Mouse (Mus musculus) forebrain, embryonic 14.5 days (tissue): ENCODE results near the gene Relb. TPM values are rescaled to one million over a fixed set of nuclear protein-coding genes. Genes with fewer than 3 reads are reported as not detected.

Experiments
- ATAC-seq: fragments of 200-750 bp; cut with Nextera tagmentation; 2 replicates; pipeline ENCODE4 v1.8.0; 2017; ENCODE audit warnings: mild to moderate bottlenecking, moderate library complexity
- DNase-seq: peaks from one replicate; pipeline ENCODE4 v3.0.0-alpha.2; 2015; ENCODE audit warnings: low spot score
- H3K27ac ChIP-seq: fragments of 300-500 bp; sonication (generic); 2 replicates; pipeline ENCODE4 v1.5.1; 2014; ENCODE audit warnings: low read depth, mild to moderate bottlenecking, control low read depth, low read length, moderate library complexity
- H3K27me3 ChIP-seq: fragments of 300-500 bp; sonication (generic); replicated peaks from 2 replicates; pipeline ENCODE4 v1.6.1; 2014; ENCODE audit warnings: low read length, control low read depth, mixed read lengths; ENCODE audit not compliant: control insufficient read depth, insufficient read depth
- H3K36me3 ChIP-seq: fragments of 300-500 bp; sonication (generic); 2 replicates; pipeline ENCODE4 v1.6.1; 2014; ENCODE audit warnings: low read length, control low read depth; ENCODE audit not compliant: control insufficient read depth, insufficient read depth
- H3K4me1 ChIP-seq: fragments of 300-500 bp; sonication (generic); 2 replicates; pipeline ENCODE4 v1.6.1; 2014; ENCODE audit warnings: antibody characterized with exemption, low read length, control low read depth; ENCODE audit not compliant: control insufficient read depth, insufficient read depth
- H3K4me2 ChIP-seq: fragments of 300-500 bp; sonication (generic); 2 replicates; pipeline ENCODE4 v1.6.1; 2014; ENCODE audit warnings: mild to moderate bottlenecking, control low read depth, low read length
- H3K4me3 ChIP-seq: fragments of 300-500 bp; sonication (generic); 2 replicates; pipeline ENCODE4 v1.5.1; 2014; ENCODE audit warnings: low read depth, low read length, control low read depth
- H3K9ac ChIP-seq: fragments of 300-500 bp; sonication (generic); 2 replicates; pipeline ENCODE4 v1.6.1; 2014; ENCODE audit warnings: mild to moderate bottlenecking, low read length, control low read depth, moderate library complexity
- H3K9me3 ChIP-seq: fragments of 300-500 bp; sonication (generic); replicated peaks from 2 replicates; pipeline ENCODE4 v1.6.1; 2016; ENCODE audit warnings: low read length, control low read depth, mixed read lengths; ENCODE audit not compliant: control insufficient read depth
- WGBS: fragments of 180-500 bp; shearing (Covaris S2); extraction: QIAGEN DNeasy Blood & Tissue Kit; methylation state at CpG from one replicate; pipeline ENCODE4 v1.1.7; 2014; 5-methylcytosine and 5-hydroxymethylcytosine counted together
- polyA plus RNA-seq: library from polyadenylated mRNA; unstranded; fragments of >200 nt; fragmentation: Nextera tagmentation; extraction: Ambion mirVana; gene quantifications from 2 replicates; pipeline ENCODE4 v1.2.1, GENCODE M21; 2014

The Relb gene
- polyA plus RNA-seq, 1 experiment from 2014 or later: 3.0 TPM

GRCm38 (mm10) chr7:19565803-19566202, 63.4 kb downstream of the Relb start:
- DNase-seq (no peak), ATAC-seq (no peak)
- H3K4me3 ChIP-seq: no peak overlapping the region
- no peaks in the 10 kb centered on the region for H3K27me3 ChIP-seq
- no peaks in the 10 kb centered on the region; the same call in 1 of the 2 replicates for H3K9me3 ChIP-seq
- H3K4me1 ChIP-seq: peaks cover 4% of the 10 kb centered on the region
- 100% methylated on average over 2 of the region's 2 CpGs for WGBS
- H3K27ac ChIP-seq: no peak overlapping the region
- no peak overlapping the region for H3K4me2 ChIP-seq
- H3K9ac ChIP-seq: no peak overlapping the region
- H3K36me3 ChIP-seq: peaks cover 36% of the 10 kb centered on the region

- Histone ChIP-seq H3K4me1 (peaks cover 14% of the 10 kb centered on the region), H3K27me3 (no peaks in the 10 kb centered on the region), H3K27ac (no peak overlapping the region), H3K4me2 (no peak overlapping the region), H3K36me3 (peaks cover 27% of the 10 kb centered on the region), H3K9me3 (no peaks in the 10 kb centered on the region; the same call in 1 of the 2 replicates), H3K4me3 (no peak overlapping the region), H3K9ac (no peak overlapping the region)
- DNase-seq (no peak), ATAC-seq (no peak)
- WGBS: 89% methylated on average over 4 of the region's 4 CpGs
Observed at GRCm38 (mm10) chr7:19564455-19564854, 64.8 kb downstream of the Relb start.

GRCm38 (mm10) chr7:19563884-19564283, 65.4 kb downstream of the Relb start:
- H3K4me2 ChIP-seq: no peak overlapping the region
- ATAC-seq (no peak), DNase-seq (no peak)
- WGBS: 81% methylated on average over 3 of the region's 3 CpGs
- H3K27ac ChIP-seq: no peak overlapping the region
- no peaks in the 10 kb centered on the region; the same call in 1 of the 2 replicates for H3K9me3 ChIP-seq
- H3K36me3 ChIP-seq: peaks cover 23% of the 10 kb centered on the region
- H3K4me1 ChIP-seq: peaks cover 19% of the 10 kb centered on the region
- H3K4me3 ChIP-seq: no peak overlapping the region
- H3K9ac ChIP-seq: no peak overlapping the region
- no peaks in the 10 kb centered on the region for H3K27me3 ChIP-seq

- Histone ChIP-seq H3K4me1 (peaks cover 19% of the 10 kb centered on the region), H3K9ac (peak within 1 kb of the TSS; percentile 94), H3K36me3 (peaks cover 22% of the 10 kb centered on the region), H3K9me3 (no peaks in the 10 kb centered on the region; the same call in 1 of the 2 replicates), H3K27me3 (no peaks in the 10 kb centered on the region), H3K27ac (peak within 1 kb of the TSS; percentile 82), H3K4me2 (peak within 1 kb of the TSS; percentile 99), H3K4me3 (peak within 1 kb of the TSS; percentile 90)
- WGBS: 2% methylated on average over 19 of the region's 19 CpGs
- ATAC-seq: peak; percentile 40
- peak; percentile 68 for DNase-seq
Observed at GRCm38 (mm10) chr7:19562643-19563410, 66.4 kb downstream of the Relb start, which contains the start of gene Ppp1r37. Ppp1r37 (minus strand) TSS chr7:19563076.

- peak overlapping the region; percentile 99 for H3K4me2 ChIP-seq
- peak overlapping the region; percentile 90 for H3K4me3 ChIP-seq
- peak; percentile 93 for ATAC-seq
- DNase-seq: peak; percentile 98
- no peaks in the 10 kb centered on the region; the same call in 1 of the 2 replicates for H3K9me3 ChIP-seq
- peak overlapping the region; percentile 82 for H3K27ac ChIP-seq
- H3K27me3 ChIP-seq: no peaks in the 10 kb centered on the region
- under 1% methylated on average over 102 of the region's 102 CpGs for WGBS
- H3K9ac ChIP-seq: peak overlapping the region; percentile 94
- H3K36me3 ChIP-seq: peaks cover 21% of the 10 kb centered on the region
- H3K4me1 ChIP-seq: peaks cover 19% of the 10 kb centered on the region
Observed at GRCm38 (mm10) chr7:19561765-19562642, 67.2 kb downstream of the Relb start.

GRCm38 (mm10) chr7:19561431-19561764, 67.8 kb downstream of the Relb start:
- no peaks in the 10 kb centered on the region for H3K27me3 ChIP-seq
- H3K9me3 ChIP-seq: no peaks in the 10 kb centered on the region; the same call in 1 of the 2 replicates
- under 1% methylated on average over 11 of the region's 11 CpGs for WGBS
- peaks cover 19% of the 10 kb centered on the region for H3K4me1 ChIP-seq
- H3K27ac ChIP-seq: peak overlapping the region; percentile 82
- peak overlapping the region; percentile 94 for H3K9ac ChIP-seq
- H3K4me3 ChIP-seq: peak overlapping the region; percentile 90
- DNase-seq (no peak), ATAC-seq (no peak)
- peak overlapping the region; percentile 99 for H3K4me2 ChIP-seq
- H3K36me3 ChIP-seq: peaks cover 23% of the 10 kb centered on the region

- H3K27ac ChIP-seq: no peak overlapping the region
- no peak for DNase-seq
Observed at GRCm38 (mm10) chr7:19560491-19561260, 68.6 kb downstream of the Relb start.

GRCm38 (mm10) chr7:19558965-19559364, 70.3 kb downstream of the Relb start:
- no peak for DNase-seq
- WGBS: 21% methylated on average over 2 of the region's 2 CpGs

More at GRCm38 (mm10) chr7:19560491-19561260, 68.6 kb downstream of the Relb start:
- no peaks in the 10 kb centered on the region for H3K27me3 ChIP-seq
- H3K4me1 ChIP-seq: peaks cover 19% of the 10 kb centered on the region
- no peaks in the 10 kb centered on the region; the same call in 1 of the 2 replicates for H3K9me3 ChIP-seq
- H3K36me3 ChIP-seq: peaks cover 25% of the 10 kb centered on the region
- H3K9ac ChIP-seq: peak overlapping the region; percentile 94
- H3K4me3 ChIP-seq: peak overlapping the region; percentile 90
- peak overlapping the region; percentile 99 for H3K4me2 ChIP-seq
- WGBS: 26% methylated on average over 11 of the region's 11 CpGs
- no peak for ATAC-seq

More at GRCm38 (mm10) chr7:19558965-19559364, 70.3 kb downstream of the Relb start:
- H3K27ac ChIP-seq: no peak overlapping the region
- H3K9me3 ChIP-seq: no peaks in the 10 kb centered on the region
- peaks cover 18% of the 10 kb centered on the region for H3K36me3 ChIP-seq
- no peak for ATAC-seq
- H3K9ac ChIP-seq: 0 out of 2 replicates have a peak overlapping the region, but pooled peaks have one; percentile 10
- peak overlapping the region; percentile 99 for H3K4me2 ChIP-seq
- peaks cover 19% of the 10 kb centered on the region for H3K4me1 ChIP-seq
- no peak overlapping the region for H3K4me3 ChIP-seq
- no peaks in the 10 kb centered on the region for H3K27me3 ChIP-seq
